Mouse (Mus musculus): ENCODE data around the gene Ikzf1.
A peak's percentile ranks its signal among the peaks of the same experiment; 100 is the strongest.

Gene Ikzf1

DNA sequence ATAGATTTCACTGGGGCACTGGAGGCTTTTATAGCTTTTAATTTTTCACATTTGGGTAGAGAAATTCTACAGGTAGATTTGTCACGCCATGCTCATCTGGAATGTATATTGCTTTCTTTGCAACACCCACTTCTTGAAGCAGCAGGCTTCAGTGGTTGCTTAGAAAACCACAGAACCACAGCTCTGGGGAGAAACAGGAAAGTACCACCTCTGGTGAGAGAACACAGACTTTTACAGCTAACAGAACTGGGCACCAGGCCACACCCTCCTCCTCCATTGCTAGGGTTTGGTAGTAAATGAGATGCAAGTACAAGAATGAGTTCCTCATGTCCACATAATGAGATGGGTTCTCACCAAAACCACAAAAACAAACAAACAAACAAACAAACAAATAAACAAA is 81.3 kb downstream of the Ikzf1 start:
- peak; percentile 88 for DNase-seq (ENCODE audit: low read depth)

DNA sequence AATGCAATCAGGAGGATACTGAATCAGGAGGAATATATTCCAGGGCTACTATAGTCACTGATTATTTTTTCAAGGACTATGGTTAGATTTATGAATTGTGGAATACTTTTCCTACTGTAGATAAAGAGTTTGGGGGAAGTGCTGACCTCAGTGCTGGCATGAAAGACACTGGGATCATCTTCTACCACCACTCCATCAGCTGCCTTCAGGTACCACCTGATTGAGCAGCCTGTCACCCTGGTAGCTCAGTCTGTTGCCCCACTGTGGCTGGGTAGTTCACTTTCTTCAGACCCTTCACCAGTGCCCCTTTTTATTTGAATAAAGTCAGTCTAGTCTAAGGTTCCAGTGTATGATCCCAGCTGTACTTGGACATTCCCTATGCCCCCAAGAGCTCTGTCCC is 81.9 kb downstream of the Ikzf1 start:
- DNase-seq (ENCODE audit: low read depth) = no peak

DNA sequence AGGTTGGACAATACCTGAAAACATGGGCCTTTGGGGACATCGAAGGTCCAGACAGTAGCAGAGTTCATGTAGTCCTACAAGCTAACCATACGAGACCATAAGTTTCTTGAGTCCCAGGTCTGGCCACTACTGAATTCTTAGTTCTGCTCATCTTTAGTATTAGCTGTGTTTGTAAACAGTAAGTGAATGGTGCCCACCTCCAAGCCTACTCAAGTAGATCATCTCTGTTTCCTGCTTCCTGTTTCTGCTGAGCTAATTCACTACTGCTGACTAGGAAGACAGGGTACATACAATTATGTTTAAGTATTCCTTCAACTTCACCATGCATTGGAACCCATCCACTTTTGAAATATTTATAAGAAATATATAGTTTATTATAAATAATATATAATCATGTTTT is 83.3 kb downstream of the Ikzf1 start:
- DNase-seq (ENCODE audit: low read depth) = no peak

DNA sequence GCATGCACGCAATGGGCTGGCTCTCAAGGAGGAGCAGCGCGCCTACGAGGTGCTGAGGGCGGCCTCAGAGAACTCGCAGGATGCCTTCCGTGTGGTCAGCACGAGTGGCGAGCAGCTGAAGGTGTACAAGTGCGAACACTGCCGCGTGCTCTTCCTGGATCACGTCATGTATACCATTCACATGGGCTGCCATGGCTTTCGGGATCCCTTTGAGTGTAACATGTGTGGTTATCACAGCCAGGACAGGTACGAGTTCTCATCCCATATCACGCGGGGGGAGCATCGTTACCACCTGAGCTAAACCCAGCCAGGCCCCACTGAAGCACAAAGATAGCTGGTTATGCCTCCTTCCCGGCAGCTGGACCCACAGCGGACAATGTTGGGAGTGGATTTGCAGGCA is 84.5 kb downstream of the Ikzf1 start:
- no peak for DNase-seq (ENCODE audit: low read depth)

DNA sequence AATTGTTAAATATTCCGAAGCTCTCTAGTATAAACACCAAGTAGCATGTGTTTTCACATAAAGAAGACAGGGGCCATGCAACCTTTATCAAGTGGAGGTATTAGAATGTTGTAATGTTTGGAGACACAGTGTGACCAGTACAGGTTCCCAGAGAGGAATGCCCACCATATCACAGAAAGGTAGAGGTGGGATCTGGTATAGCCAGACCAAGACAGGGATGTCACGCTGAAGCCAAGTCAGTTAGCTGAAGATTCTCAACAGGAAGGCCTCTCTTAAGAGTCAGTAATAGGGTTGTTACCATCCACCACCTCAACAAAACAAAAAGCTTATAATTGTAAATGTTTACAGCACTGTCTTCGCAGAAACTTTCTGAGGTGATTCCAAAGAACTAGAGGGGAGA is 85.9 kb downstream of the Ikzf1 start:
- DNase-seq (ENCODE audit: low read depth) = no peak

DNA sequence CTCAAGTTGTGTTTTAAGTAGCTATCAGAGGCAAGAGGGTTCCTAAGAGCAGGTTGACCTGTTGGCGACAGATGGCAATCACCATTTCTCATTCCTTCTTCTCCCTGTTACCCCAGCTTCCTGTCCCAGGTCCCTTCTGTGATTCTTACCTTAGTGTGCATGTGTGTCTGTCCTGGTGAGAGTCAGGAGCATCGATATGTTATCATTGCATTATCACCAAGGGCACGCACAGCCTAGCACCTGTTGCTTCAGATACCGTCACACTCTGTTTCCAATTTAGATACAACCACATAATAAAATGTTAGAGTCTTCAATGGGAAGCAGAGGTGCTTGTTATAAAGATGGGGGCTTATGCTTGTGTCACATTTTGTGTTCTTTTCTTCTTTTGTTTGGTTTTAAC is 87.4 kb downstream of the Ikzf1 start:
- no peak for DNase-seq (ENCODE audit: low read depth)

DNA sequence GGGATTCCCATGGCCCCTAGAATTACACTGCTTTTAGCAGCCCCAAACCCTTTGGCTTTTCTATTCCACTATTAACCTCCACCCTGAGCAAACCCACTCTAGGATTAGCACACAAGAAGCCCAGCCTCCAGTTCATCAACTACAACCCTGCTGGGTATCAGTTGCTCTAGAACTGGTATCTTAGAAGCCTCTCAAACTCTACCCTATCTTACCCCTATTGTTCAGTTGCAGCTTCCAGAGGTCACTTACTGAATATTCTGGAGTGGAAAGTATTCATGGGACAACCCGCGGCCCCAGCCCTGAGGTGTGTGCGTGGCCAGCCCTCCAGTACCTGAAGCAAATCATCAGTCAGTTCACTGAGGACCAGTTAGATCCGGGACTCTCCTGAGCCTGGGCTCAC is 89.6 kb downstream of the Ikzf1 start:
- no peak for DNase-seq (ENCODE audit: low read depth)

DNA sequence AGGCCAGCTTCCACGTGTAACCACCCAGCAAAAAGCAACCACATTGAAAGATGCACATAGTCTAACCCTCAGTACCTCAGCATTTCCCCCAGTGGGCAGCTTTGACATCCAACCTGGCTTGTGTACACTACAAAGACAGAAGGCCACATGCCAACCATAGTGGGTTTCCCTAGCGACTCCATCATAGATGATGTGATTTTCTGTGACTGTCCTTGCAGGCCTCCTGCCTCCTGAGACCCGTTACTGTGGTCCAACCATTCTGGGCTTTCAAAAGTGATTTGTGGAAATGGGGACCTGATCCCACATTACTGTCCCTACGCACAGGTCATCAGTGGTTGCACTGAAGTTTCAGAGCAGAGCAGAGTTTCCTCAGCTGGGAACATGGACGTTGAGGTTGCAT is 90.1 kb downstream of the Ikzf1 start:
- DNase-seq (ENCODE audit: low read depth) = no peak

DNA sequence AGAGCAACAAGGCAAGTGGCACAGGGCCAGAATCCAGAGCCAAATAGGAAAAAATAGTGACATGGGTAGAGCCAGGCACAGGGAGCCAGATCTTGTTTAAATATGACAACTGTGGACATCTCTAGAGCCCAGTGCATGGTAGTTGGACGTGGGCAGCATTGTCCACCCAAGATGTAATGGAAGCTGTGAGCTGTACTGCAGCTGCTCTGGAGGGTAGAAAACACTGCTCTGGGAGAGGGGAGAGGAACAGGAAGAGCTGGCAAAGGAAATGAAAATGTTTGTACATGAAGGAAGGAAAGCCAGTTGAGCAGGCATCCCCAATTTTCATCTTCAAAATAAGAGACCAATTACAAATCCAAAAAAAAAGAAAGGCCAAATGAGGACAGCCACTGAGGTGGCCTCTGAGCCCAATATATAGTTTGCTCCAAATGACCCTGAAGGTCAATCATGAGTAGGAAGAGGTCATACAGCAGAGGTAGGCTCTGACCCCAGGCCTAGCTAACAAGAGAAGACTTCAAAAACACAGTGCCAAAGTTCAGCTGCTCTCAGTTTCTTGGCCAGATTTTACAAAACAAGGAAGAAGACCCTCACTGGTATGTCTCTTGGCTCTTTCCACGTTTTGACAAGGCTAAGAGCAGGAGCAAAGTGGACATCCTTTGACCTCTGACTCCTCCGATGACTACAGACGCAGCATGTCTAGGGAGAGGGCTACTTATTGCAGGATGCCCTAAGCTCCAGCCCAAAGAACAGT is 91.4 kb downstream of the Ikzf1 start:
- peak; percentile 29 for DNase-seq (ENCODE audit: low read depth)

DNA sequence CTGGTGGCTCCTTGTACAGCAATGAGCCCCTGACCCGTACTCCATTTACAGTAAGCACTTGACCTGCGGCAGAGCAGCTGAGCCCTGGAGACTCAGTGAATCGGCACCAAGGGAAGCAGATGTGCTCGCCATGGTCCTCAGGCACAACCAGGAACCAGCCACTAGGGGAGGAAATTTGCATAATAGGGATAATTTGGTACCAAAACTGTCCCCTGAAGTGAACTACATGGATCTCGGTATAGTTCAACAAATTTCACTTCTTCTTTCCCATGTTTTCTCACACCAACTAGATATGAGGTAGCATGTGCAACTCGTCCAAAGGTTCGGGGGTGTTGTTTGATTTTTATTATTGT is 92.0 kb downstream of the Ikzf1 start:
- no peak for DNase-seq (ENCODE audit: low read depth)

DNA sequence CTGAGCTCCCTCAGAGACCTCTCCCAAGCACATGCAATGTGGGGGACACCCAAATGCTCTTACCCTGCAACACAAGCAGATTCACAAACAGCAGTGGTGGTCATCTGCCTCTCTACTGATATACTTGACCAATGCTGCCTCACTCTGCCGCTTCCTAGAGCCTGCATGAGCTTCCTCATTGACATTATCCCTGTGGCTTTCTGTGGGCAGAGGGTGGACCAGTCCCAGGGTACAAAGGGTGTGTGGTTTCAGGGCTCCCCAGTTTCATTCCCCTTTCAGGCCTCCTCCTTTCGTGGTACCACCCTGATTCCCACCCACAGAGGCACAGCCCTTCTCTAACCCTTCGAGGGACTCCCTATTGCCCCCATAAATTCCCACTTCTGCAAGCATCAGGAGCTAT is 92.4 kb downstream of the Ikzf1 start:
- DNase-seq (ENCODE audit: low read depth) = peak; percentile 19

DNA sequence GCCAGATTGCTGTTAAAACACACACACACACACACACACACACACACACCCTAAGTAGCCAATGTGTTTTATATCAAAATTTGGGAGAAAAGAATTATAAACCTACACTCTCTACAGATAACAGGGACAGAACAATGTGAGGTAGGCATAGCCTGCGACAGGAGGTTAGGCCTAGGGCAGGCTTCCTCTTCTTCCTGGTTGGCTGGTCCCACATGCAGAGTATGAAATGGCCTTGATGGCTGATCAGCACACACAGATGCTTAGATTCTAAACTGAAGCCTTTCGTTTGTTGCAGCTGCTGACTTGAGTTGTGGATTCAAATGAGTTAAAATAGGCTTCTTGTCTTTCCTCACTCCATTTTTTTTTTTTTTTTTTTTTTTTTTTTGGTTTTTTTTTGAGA is 93.0 kb downstream of the Ikzf1 start:
- peak; percentile 20 for DNase-seq (ENCODE audit: low read depth)

DNA sequence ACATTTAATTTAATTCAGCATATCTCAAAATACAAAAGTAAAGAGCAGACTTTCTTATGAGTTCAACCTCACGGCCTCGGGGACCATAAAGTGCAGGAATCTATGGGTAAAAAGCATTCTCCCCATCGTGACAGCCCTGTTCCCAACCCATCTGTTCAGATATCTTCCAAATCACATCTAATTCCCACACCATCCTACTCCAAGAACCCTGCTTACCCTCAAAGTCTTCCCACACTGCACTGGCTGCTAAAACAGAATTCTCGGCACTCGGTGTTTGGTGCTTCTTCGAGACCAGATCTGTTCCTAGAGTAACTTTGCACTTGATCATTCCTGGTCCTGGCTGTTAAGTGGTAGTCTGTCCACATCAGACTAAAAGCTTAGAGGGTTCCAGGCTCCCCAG is 93.5 kb downstream of the Ikzf1 start:
- peak; percentile 16 for DNase-seq (ENCODE audit: low read depth)

DNA sequence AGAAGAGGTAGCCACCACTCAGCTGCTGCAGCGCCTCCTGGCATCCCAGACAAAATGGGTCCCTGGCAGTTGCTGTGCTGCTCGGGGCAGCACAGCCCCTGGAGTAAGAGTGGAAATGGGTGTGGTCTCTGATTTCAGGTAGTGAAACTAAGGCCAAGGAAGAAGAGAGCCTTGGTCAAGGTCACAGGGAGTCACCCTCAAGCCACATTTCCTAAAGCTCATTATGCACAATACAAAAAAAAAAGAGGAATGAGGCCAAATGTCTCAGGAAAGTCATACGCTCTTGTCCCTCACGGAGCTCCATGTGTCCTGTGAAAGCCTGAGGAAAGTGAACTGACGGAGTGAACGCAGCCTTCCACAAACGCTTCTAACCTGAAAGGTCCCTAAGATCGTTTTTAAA is 96.9 kb downstream of the Ikzf1 start:
- no peak for DNase-seq (ENCODE audit: low read depth)

DNA sequence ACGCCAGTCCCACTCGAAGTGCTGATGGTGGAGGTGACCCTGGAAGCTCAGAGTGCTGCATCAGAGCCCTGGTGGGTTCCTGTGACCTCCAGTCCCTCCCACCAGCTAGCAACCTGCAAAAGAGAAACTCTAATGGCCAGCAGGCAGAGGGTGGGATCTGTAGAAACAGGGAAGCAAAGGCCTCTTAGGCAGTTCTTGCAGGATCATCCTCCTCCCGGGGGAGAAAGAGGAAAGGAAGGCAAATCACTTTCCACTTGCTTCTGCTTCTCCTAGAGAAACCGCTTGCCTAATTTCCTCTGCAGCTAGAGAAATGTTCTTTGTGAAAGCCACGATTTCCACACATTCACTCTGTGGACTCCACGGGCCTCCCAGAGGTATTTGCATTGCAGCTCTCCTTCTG is 100.7 kb downstream of the Ikzf1 start:
- no peak for DNase-seq (ENCODE audit: low read depth)

DNA sequence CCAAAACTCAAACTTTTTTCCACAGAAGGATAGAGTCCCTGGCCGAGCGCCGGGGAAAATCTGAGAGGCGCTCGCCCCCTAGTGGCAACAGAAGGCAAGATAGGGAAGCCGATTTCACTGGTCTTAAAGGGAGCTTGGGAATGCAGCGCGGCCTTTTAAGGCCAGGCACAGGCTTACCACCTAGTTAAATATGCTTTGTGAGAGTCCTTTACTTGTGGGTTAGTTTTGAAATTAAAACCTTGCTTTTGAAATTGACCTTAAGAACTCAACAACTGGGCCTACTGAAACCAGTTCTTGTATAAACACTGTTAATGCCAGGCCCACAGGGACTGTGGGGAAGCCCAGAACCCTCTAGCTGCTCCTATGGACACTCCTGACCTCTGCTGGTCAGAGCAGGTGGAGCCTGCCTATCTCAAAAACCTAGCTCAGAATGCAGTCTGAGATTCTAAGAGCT is 103.7 kb downstream of the Ikzf1 start:
- peak; percentile 90 for DNase-seq (ENCODE audit: low read depth)

DNA sequence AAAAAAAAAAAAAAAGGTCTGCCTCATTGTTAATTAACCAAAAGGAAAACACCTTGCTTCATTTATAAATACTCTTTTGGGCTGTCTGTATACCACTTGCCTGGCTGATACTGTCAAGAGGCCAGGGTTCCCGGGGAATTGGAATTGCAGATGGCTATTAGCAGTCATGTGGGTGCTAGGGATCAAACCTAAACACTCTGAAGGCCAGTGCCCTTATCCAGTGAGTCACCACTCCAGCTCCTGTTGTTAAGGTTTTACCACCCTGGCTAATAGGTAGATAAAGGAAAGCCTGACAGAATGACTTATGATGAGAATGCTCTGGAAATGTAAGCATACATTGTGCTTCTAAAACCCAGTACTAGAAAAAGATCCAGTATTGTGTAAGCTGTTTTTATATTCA is 109.8 kb downstream of the Ikzf1 start:
- DNase-seq (ENCODE audit: low read depth) = no peak

DNA sequence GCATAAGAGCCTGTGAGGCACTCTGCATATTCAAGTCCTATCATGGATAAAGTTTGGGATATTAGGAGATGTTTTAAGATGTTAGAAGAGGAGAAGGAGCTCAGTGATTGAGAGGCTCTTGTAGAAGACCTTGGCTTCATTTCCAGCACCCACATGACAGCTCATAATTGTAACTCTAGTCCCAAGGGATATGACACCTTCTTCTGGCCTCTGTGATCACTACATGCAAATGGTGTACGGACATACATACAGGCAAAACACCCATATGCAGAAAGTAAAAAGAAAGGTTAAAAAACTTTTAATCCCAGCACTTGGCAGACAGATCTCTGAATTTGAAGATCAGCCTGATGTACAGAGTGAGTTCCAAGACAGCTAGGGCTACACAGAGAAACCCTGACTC is 113.9 kb downstream of the Ikzf1 start:
- DNase-seq (ENCODE audit: low read depth) = no peak

DNA sequence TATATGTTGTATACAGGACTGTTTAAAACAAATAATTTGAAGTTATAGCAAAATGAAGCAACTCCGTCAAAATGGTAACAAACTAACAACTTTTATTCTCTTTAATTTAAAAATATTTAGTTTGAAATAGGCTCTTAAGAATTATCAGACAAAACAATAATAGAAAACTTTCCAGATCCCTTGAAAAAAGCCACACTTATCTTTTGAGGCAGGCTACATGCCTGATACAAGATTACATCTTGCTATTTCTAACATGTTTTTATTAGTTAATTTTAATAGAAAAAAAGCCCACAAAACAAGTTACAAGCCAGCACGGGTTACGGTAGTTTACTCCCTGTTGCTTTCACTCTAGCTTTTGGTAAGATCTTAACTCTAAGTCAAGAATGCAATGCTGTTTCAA is 115.5 kb downstream of the Ikzf1 start:
- DNase-seq (ENCODE audit: low read depth) = no peak

DNA sequence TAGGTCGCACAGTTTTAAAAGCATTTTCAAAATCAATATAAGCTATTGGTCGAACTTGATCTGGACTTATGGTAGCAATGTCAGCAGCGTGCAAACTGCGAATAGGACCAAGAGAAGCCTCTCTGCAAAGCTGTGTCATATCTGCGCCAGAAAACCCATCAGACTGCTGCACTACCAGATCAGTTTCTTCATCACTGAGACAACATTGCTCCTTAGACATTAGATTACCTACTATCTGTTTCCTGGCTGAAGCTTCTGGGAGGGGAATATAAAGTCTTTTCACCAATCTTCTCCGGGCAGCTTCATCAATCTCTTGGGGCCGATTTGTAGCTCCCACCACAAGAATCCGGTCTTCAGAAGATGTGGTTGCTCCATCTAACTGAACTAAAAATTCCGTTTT is 116.3 kb downstream of the Ikzf1 start:
- no peak for DNase-seq (ENCODE audit: low read depth)

DNA sequence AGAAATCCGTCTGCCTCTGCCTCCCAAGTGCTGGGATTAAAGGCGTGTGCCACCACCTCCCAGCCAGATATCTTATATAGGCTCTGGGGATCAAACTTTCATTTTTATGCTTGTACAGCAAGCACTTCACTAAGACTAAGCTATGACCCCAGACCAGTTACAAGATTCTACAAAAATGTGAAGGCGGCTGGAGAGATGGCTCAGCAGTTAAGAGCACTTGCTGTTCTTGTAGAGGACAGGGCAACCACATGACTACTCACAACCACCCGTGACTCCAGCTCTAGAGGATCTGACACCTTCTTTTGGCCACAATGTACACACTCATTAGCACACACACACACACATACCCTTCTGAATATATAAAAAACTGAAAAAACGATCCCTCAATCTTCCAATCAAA is 119.6 kb downstream of the Ikzf1 start:
- DNase-seq (ENCODE audit: low read depth) = no peak

DNA sequence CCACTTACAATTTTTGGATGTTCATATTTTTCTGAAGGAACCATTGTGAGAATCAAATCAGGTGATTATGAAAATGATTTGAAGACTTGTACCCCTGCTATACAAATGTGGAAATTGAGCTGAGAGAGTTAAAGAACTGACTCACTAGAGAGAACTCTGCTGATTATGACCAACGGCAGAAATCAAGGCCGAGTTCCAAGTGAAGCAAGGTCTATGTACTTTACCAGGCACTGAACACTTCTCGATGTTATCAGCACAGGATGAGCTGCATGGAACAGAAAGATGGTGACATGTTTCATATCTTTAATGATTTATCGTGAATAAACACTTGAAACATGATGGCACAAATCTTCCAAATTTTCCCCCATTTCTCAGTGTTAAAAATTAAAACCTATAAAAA is 121.1 kb downstream of the Ikzf1 start:
- no peak for DNase-seq (ENCODE audit: low read depth)

DNA sequence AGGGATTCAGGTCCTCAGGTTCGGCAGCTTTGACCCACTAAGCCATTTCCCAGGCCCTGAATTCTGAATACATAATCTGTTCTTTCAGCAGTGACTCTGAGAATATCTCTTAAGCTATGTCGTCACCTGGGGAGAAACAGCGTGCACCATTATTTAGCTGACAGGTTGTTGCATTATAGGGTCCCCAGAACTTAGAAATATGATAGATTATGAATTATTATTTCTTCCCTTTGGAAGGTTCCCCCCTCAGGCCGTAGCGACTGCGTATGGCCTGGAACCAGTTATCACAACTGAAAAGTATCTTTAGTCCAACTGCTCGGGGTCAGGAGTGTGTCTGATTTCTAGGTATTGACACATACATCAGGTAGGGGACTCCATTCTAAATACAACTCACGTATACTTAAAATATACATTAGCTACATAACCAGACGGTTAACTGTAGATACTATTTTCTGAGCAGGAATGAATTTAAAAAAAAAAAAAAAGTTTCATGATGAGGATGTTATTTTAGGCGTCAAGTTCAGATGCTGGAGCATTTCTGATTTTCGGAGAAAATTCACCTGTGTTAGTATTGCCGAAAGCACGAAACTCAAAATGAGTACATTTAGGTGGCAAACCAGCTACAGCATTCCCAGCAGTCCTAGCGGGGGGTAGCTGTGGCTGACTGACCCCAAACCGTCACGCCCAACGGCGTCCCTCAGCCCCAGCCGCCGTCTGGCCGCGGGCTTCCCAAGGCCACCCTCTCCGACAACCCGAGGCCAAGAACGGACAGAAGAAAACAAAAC is 123.4 kb downstream of the Ikzf1 start:
- DNase-seq (ENCODE audit: low read depth) = no peak
